Mouse (Mus musculus) cortical plate, adult 2 months (tissue): ENCODE measurements around the gene Pax4. TPM values are rescaled to one million over a fixed set of nuclear protein-coding genes. Genes with fewer than 3 reads are reported as not detected.

Experiments used
- H3K27ac ChIP-seq: fragments of 200-500 bp; 2 replicates; pipeline ENCODE4 v1.5.1; 2012; ENCODE audit warnings: low read length, control low read depth, inconsistent platforms; ENCODE audit not compliant: insufficient read depth
- H3K4me1 ChIP-seq: fragments of 200-500 bp; 2 replicates; pipeline ENCODE4 v1.6.1; 2011; ENCODE audit warnings: low read length; ENCODE audit not compliant: control insufficient read depth, insufficient read depth
- H3K4me3 ChIP-seq: fragments of 200-500 bp; 2 replicates; pipeline ENCODE4 v1.5.1; 2011; ENCODE audit warnings: mild to moderate bottlenecking, low read length, control low read depth; ENCODE audit not compliant: insufficient read depth
- CTCF ChIP-seq: fragments of 200-500 bp; IDR thresholded peaks from 2 replicates; pipeline ENCODE4 v1.5.1; 2011; ENCODE audit warnings: mild to moderate bottlenecking, control low read depth, low read length; ENCODE audit not compliant: insufficient read depth; ENCODE audit errors: extremely low read depth
- POLR2A ChIP-seq: fragments of 200-500 bp; IDR thresholded peaks from 2 replicates; pipeline ENCODE4 v1.6.1; 2011; ENCODE audit warnings: mild to moderate bottlenecking, low read length, control low read depth; ENCODE audit not compliant: insufficient read depth; ENCODE audit errors: extremely low read depth
- polyA plus RNA-seq: library from polyadenylated mRNA; depleted of rRNA; stranded (reverse); fragments of >200 nt; gene quantifications from 2 replicates; pipeline ENCODE4 v1.2.3, GENCODE M21; 2012

Gene Pax4
- polyA plus RNA-seq, 1 experiment = 0.10 TPM

GRCm38 (mm10) chr6:28450977-28451376 lies 1.8 kb upstream of the Pax4 start:
- Histone ChIP-seq H3K4me1 (no peaks in the 10 kb centered on the region), H3K4me3 (no peak overlapping the region), H3K27ac (no peak overlapping the region)
- TF ChIP-seq CTCF = no peak
- no peak for TF ChIP-seq POLR2A

DNA sequence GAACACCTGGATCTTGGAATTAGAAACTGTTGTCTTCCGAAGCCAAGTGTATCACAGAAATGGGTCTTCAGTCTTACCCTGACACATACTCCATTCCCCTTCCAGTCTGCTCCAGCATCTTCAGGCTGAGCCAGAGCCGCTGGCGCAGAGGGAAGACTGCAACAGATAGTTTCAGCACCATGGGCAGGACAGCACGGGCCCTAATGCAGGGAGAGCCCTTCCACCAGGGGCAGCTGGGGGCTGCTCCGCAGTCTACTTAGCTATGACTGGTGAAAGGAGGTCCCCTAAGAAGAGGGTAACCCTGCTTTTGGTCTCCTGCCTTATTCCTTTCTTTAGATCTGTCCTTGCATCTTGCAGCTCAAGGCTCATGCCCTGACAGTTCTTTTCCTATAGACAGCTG lies 1.3 kb upstream of the Pax4 start:
- Histone ChIP-seq H3K27ac (no peak overlapping the region), H3K4me3 (no peak overlapping the region), H3K4me1 (no peaks in the 10 kb centered on the region)
- TF ChIP-seq POLR2A (no peak), CTCF (no peak)

DNA sequence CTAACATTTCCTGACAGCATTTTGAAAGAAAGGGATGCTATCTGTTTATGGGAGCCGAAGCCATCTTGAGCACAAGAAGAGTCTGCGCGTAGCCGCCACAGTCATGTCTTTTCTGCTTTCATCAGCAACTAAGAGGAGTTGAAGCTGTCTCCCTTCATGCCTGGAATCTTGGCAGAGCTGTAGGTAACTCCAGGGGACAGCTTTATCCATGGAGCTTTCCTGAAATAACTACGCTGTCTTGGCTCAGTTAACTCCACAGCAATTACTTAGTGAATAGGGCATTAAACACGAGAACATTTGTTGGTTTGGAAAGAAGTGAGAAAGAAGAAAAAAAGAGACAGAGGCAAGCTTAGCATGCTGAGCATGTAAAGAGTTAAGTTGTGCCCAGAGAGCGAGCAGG lies 1.2 kb downstream of the Pax4 start:
- Histone ChIP-seq H3K27ac (no peak overlapping the region), H3K4me1 (no peaks in the 10 kb centered on the region), H3K4me3 (no peak overlapping the region)
- TF ChIP-seq CTCF (no peak), POLR2A (no peak)

DNA sequence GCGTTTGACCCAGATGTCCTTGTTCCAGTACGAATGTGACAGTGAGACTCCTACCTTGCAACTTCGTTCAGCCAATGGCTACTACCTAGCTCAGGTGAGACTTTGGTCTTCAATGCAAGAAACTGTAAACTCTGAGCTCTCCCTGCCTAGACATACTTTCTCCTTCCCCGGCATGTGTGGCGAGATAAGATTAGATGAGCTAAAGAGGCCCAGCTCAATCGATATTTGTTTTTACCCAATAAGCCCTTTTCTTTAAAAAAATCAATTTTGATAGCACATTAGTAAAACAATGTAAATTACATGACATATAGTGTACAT lies 17.7 kb downstream of the Pax4 start:
- Histone ChIP-seq H3K4me1 (no peaks in the 10 kb centered on the region), H3K27ac (no peak overlapping the region), H3K4me3 (no peak overlapping the region)
- TF ChIP-seq CTCF (no peak), POLR2A (no peak)

GRCm38 (mm10) chr6:28430795-28431537 lies 18.2 kb downstream of the Pax4 start:
- H3K4me3 ChIP-seq = no peak overlapping the region
- no peak overlapping the region for H3K27ac ChIP-seq
- H3K4me1 ChIP-seq = no peaks in the 10 kb centered on the region
- TF ChIP-seq POLR2A (no peak), CTCF (no peak)

- no peak for TF ChIP-seq POLR2A
- TF ChIP-seq CTCF = no peak
- Histone ChIP-seq H3K4me3 (no peak overlapping the region), H3K27ac (no peak overlapping the region), H3K4me1 (0 out of 2 replicates have a peak, but pooled peaks cover under 1% of the 10 kb centered on the region)
These were observed 19.3 kb downstream of the Pax4 start for GRCm38 (mm10) chr6:28429870-28430269.

DNA sequence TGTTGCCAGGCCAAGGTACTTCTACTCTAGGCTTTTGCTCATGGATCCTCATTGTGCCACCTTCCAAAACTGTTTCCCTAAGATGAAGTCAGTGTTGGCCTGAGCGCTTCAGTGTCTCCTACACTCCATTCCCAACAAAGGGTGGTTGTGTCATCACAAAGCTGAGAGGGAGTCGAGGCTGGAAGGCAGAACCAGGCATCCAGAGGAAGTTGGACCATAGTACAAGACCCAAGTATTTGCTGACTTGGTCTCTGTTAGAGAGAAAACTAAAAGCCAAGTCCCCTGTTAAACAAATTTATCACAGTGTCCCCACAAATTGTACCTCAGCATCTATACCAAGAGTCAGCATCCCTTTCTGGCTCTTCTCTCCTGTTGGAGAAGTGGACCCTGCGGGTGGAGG lies 20.9 kb downstream of the Pax4 start, which contains the start of gene Gcc1:
Gene Gcc1 (minus strand): TSS at position 101 of the 400 bp plus-strand sequence.
- Histone ChIP-seq H3K27ac (no peak within 1 kb of the TSS), H3K4me3 (no peak within 1 kb of the TSS), H3K4me1 (peaks cover 3% of the 10 kb centered on the region; the same call in 1 of the 2 replicates)
- TF ChIP-seq POLR2A (no peak), CTCF (no peak)

GRCm38 (mm10) chr6:28427096-28427839 lies 21.9 kb downstream of the Pax4 start, which contains the start of gene Fscn3:
Fscn3 (plus strand) TSS chr6:28427789.
- TF ChIP-seq POLR2A (no peak; the same call in 1 of the 2 replicates), CTCF (no peak)
- Histone ChIP-seq H3K4me3 (no peak within 1 kb of the TSS), H3K4me1 (peaks cover 3% of the 10 kb centered on the region; the same call in 1 of the 2 replicates), H3K27ac (no peak within 1 kb of the TSS)

- peak overlapping the region; percentile 98; the same call in 1 of the 2 replicates for H3K4me3 ChIP-seq
- TF ChIP-seq POLR2A (no peak), CTCF (no peak)
- H3K27ac ChIP-seq = no peak overlapping the region
These were observed 24.1 kb downstream of the Pax4 start for GRCm38 (mm10) chr6:28425019-28425418.

More at GRCm38 (mm10) chr6:28425019-28425418, 24.1 kb downstream of the Pax4 start:
- peaks cover 8% of the 10 kb centered on the region for H3K4me1 ChIP-seq
